Mouse (Mus musculus) lung, embryonic 14.5 days (tissue): ENCODE measurements at regions not wholly inside any gene's neighbourhood (a gene's known extent, or its start where the extent isn't known, plus 50 kb on each side); places are given as distances from the start of the nearest gene placed in this dataset.

Source experiments
- ATAC-seq: fragments of 200-750 bp; cut with Nextera tagmentation; 2 replicates; pipeline ENCODE4 v1.8.0; 2017; ENCODE audit warnings: mild to moderate bottlenecking, moderate TSS enrichment, moderate library complexity; ENCODE audit not compliant: insufficient read depth
- DNase-seq: peaks from one replicate; pipeline ENCODE4 v3.0.0-alpha.2; 2015
- H3K27ac ChIP-seq: fragments of 300-500 bp; sonication (generic); 2 replicates; pipeline ENCODE4 v1.5.1; 2014; ENCODE audit warnings: low read depth, mild to moderate bottlenecking, moderate library complexity
- H3K27me3 ChIP-seq: fragments of 300-500 bp; sonication (generic); 2 replicates; pipeline ENCODE4 v1.6.1; 2014; ENCODE audit warnings: low read length, control low read depth; ENCODE audit not compliant: insufficient read depth
- H3K36me3 ChIP-seq: fragments of 300-500 bp; sonication (generic); 2 replicates; pipeline ENCODE4 v1.6.1; 2014; ENCODE audit warnings: control low read depth; ENCODE audit not compliant: insufficient read depth
- H3K4me1 ChIP-seq: fragments of 300-500 bp; sonication (generic); 2 replicates; pipeline ENCODE4 v1.6.1; 2014; ENCODE audit warnings: antibody characterized with exemption, control low read depth; ENCODE audit not compliant: insufficient read depth
- H3K4me2 ChIP-seq: fragments of 300-500 bp; sonication (generic); 2 replicates; pipeline ENCODE4 v1.6.1; 2014; ENCODE audit warnings: mild to moderate bottlenecking
- H3K4me3 ChIP-seq: fragments of 300-500 bp; sonication (generic); 2 replicates; pipeline ENCODE4 v1.5.1; 2014; ENCODE audit warnings: low read depth, low read length
- H3K9ac ChIP-seq: fragments of 300-500 bp; sonication (generic); 2 replicates; pipeline ENCODE4 v1.6.1; 2014
- H3K9me3 ChIP-seq: fragments of 300-500 bp; sonication (generic); 2 replicates; pipeline ENCODE4 v1.6.1; 2016; ENCODE audit warnings: low read depth, low read length, control low read depth
- CTCF ChIP-seq: IDR thresholded peaks from 2 replicates; pipeline ENCODE4 v1.5.1; 2016; ENCODE audit warnings: antibody characterized with exemption, low read depth
- WGBS: fragments of 180-500 bp; shearing (Covaris S2); extraction: QIAGEN DNeasy Blood & Tissue Kit; methylation state at CpG from one replicate; pipeline ENCODE4 v1.1.7; 2014; 5-methylcytosine and 5-hydroxymethylcytosine counted together

- H3K27ac ChIP-seq: no peak overlapping the region
- no peak for ATAC-seq
- no peak for TF ChIP-seq CTCF
- H3K4me2 ChIP-seq: no peak overlapping the region
- H3K9ac ChIP-seq: no peak overlapping the region
- H3K4me3 ChIP-seq: no peak overlapping the region
- no peaks in the 10 kb centered on the region for H3K36me3 ChIP-seq
- no peaks in the 10 kb centered on the region for H3K9me3 ChIP-seq
- no peak for DNase-seq
- 49% methylated on average over 3 of the region's 3 CpGs for WGBS
- H3K27me3 ChIP-seq: no peaks in the 10 kb centered on the region
- H3K4me1 ChIP-seq: no peaks in the 10 kb centered on the region
Observed at GRCm38 (mm10) chr15:91916946-91917345, 78.9 kb downstream of the Smgc start.

GRCm38 (mm10) chr15:91917877-91918276 lies 79.8 kb downstream of the Smgc start:
- DNase-seq (no peak), ATAC-seq (no peak)
- TF ChIP-seq CTCF: no peak
- no peak overlapping the region for H3K27ac ChIP-seq
- 34% methylated on average over 4 of the region's 4 CpGs for WGBS
- no peaks in the 10 kb centered on the region for H3K9me3 ChIP-seq
- H3K36me3 ChIP-seq: no peaks in the 10 kb centered on the region
- H3K4me2 ChIP-seq: no peak overlapping the region
- no peaks in the 10 kb centered on the region for H3K4me1 ChIP-seq
- H3K9ac ChIP-seq: no peak overlapping the region
- H3K4me3 ChIP-seq: no peak overlapping the region
- no peaks in the 10 kb centered on the region for H3K27me3 ChIP-seq

- H3K27me3 ChIP-seq: no peaks in the 10 kb centered on the region
- no peak for TF ChIP-seq CTCF
- DNase-seq: no peak
- no peaks in the 10 kb centered on the region for H3K36me3 ChIP-seq
- H3K9ac ChIP-seq: no peak overlapping the region
- no peak overlapping the region for H3K4me2 ChIP-seq
- no peak for ATAC-seq
- H3K27ac ChIP-seq: no peak overlapping the region
- no peaks in the 10 kb centered on the region for H3K4me1 ChIP-seq
- 70% methylated on average over 4 of the region's 4 CpGs for WGBS
- H3K4me3 ChIP-seq: no peak overlapping the region
- no peaks in the 10 kb centered on the region for H3K9me3 ChIP-seq
Observed at GRCm38 (mm10) chr15:91924542-91924941, 86.5 kb downstream of the Smgc start.

GRCm38 (mm10) chr15:91927492-91927891 lies 89.4 kb downstream of the Smgc start:
- TF ChIP-seq CTCF: peak; percentile 56
- DNase-seq (peak; percentile 41), ATAC-seq (no peak)
- H3K9me3 ChIP-seq: no peaks in the 10 kb centered on the region
- H3K4me3 ChIP-seq: no peak overlapping the region
- H3K27ac ChIP-seq: no peak overlapping the region
- no peaks in the 10 kb centered on the region for H3K4me1 ChIP-seq
- H3K9ac ChIP-seq: no peak overlapping the region
- H3K4me2 ChIP-seq: no peak overlapping the region
- no peaks in the 10 kb centered on the region for H3K36me3 ChIP-seq
- 21% methylated on average over 3 of the region's 3 CpGs for WGBS
- no peaks in the 10 kb centered on the region for H3K27me3 ChIP-seq

GRCm38 (mm10) chr15:91928511-91928910 lies 90.4 kb downstream of the Smgc start:
- ATAC-seq: no peak
- Histone ChIP-seq H3K27me3 (no peaks in the 10 kb centered on the region), H3K9me3 (no peaks in the 10 kb centered on the region), H3K36me3 (no peaks in the 10 kb centered on the region), H3K27ac (no peak overlapping the region), H3K9ac (no peak overlapping the region), H3K4me1 (no peaks in the 10 kb centered on the region), H3K4me3 (no peak overlapping the region), H3K4me2 (no peak overlapping the region)
- DNase-seq: no peak
- 69% methylated on average over 7 of the region's 7 CpGs for WGBS
- no peak for TF ChIP-seq CTCF

- DNase-seq (no peak), ATAC-seq (no peak)
- H3K4me2 ChIP-seq: no peak overlapping the region
- H3K27ac ChIP-seq: no peak overlapping the region
- no peak overlapping the region for H3K9ac ChIP-seq
- H3K4me1 ChIP-seq: no peaks in the 10 kb centered on the region
- H3K36me3 ChIP-seq: no peaks in the 10 kb centered on the region
- WGBS: 61% methylated on average over 2 of the region's 2 CpGs
- H3K27me3 ChIP-seq: no peaks in the 10 kb centered on the region
- no peak for TF ChIP-seq CTCF
- no peaks in the 10 kb centered on the region for H3K9me3 ChIP-seq
- H3K4me3 ChIP-seq: no peak overlapping the region
Observed at GRCm38 (mm10) chr15:91957273-91957672, 93.7 kb upstream of the Cntn1 start.

GRCm38 (mm10) chr15:91965172-91965571 lies 85.8 kb upstream of the Cntn1 start:
- DNase-seq: no peak
- Histone ChIP-seq H3K27ac (no peak overlapping the region), H3K4me2 (no peak overlapping the region), H3K4me3 (no peak overlapping the region), H3K27me3 (no peaks in the 10 kb centered on the region), H3K9ac (no peak overlapping the region; the same call in 1 of the 2 replicates), H3K9me3 (no peaks in the 10 kb centered on the region), H3K4me1 (no peaks in the 10 kb centered on the region), H3K36me3 (no peaks in the 10 kb centered on the region)
- ATAC-seq: no peak
- TF ChIP-seq CTCF: no peak
- 60% methylated on average over 10 of the region's 10 CpGs for WGBS

- DNase-seq (peak; percentile 86), ATAC-seq (peak; percentile 84; the same call in 1 of the 2 replicates)
- Histone ChIP-seq H3K9me3 (no peaks in the 10 kb centered on the region), H3K4me3 (no peak overlapping the region), H3K9ac (no peak overlapping the region), H3K36me3 (no peaks in the 10 kb centered on the region), H3K27ac (no peak overlapping the region), H3K27me3 (no peaks in the 10 kb centered on the region), H3K4me2 (no peak overlapping the region), H3K4me1 (no peaks in the 10 kb centered on the region)
- TF ChIP-seq CTCF: peak; percentile 83
- WGBS: 23% methylated on average over 10 of the region's 10 CpGs
Observed at GRCm38 (mm10) chr15:91969378-91969777, 81.6 kb upstream of the Cntn1 start.
